Mouse (Mus musculus): ENCODE results near the gene Clk3.

DNA sequence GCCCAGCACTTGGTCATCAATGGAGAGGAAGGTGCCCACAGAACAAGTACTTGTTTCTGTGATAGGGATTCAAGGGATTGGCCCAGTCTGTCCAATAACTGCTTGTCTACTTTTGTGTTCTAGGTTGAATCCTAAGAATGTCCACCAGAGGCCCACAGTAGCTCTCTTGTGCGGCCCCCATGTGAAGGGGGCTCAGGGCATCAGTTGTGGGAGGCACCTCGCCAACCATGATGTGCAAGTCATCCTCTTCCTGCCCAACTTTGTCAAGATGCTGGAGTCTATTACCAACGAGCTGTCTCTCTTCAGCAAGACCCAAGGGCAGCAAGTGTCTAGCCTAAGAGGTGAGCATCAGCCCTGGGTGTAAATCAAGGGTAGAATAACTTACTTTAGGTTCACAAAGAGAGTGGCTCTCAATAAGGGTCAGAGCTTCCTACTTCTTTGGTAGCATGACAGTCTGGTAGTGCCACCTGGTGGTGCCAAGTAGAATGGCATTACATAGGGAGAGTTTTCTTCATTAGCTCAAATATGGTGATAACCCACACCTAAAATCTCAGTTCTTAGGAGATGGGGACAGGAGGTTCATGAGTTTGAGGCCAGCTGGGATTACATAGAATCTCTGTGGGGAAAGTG is 21.1 kb downstream of the Clk3 start:
- TF ChIP-seq POLR2A (IDR thresholded peaks at IDR 0.05; ENCODE audit: borderline replicate concordance, low read depth, low read length) (no peak), CTCF (IDR thresholded peaks at IDR 0.05; ENCODE audit: low read depth, low read length) (no peak)

All from bone marrow macrophage, adult 2 months (primary cell).